Mouse (Mus musculus) heart, postnatal 0 days (tissue): ENCODE results near the gene March1.

Experiments
- CTCF ChIP-seq: IDR thresholded peaks from 2 replicates; pipeline ENCODE4 v1.5.1; 2016; ENCODE audit warnings: antibody characterized with exemption, control low read depth, low read depth
- EP300 ChIP-seq: IDR thresholded peaks from 2 replicates; pipeline ENCODE4 v1.6.1; 2016; ENCODE audit warnings: antibody characterized with exemption, low read depth

DNA sequence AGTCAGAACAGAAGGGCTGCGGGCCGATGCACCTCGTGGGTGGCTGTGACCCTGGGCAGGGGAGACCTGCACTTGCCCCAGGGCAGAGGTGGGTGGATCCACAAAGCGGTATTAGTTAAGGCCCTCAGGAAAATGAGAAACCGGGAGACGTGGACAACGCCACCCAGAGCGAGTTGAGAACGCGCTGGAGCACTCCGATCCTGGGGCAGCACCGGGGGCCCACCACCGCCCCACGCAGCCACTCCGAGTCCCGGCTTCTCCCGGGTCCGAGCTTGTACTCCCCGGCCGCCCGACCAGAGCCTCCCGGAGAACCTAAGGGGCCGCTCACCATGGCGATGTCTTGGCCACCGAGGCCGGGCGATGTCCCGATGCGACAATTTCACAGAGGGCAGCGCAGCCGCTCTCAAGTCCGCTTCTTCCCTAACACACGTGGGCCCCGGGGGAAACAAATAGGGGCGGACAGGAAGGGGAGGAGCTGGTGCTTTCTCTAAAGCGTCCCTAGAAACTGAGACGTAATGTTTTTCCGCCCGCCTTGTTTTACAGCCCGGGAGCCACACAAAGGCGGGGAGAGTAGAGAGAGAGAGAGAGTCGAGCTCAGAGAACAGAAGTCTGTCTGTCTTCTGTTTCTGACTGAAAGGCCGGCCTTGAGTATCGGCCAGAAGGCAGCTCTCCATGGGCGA is 868.5 kb downstream of the March1 start, which contains the start of gene Tma16:
- TF ChIP-seq EP300 (no peak), CTCF (no peak)
